Mouse (Mus musculus): ENCODE data around the gene Gm6993. TPM values are rescaled to one million over a fixed set of nuclear protein-coding genes. Genes with fewer than 3 reads are reported as not detected.

Gm6993 gene
- polyA plus RNA-seq, 1 experiment from 2014 or later = not detected

DNA sequence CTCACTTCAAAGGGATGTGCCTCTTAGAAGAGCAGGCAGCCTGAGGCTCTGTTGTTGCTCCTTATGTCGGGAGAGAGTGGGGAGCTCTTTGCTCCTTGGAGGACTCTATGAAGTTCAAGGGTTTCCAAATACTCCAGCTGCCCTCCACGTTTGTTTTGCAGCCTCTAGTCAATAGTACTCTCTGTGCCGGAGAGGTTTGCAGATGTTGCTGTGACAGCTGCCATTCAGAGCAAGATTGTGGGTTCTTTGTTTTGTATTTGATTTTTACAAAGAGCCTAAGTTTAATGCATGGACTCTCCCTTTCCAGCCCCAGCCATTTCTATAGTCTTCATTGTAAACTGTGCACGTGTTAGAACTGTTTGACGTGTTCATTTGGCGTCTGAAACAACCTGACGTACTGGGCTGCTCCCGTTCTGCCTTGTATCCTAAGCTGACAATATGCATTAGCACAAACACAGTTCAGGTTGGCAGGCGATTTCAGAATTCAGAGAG lies 40.6 kb downstream of the Gm6993 start:
- peak; percentile 53; the same call in 1 of the 2 replicates for ATAC-seq (replicated peaks; ENCODE audit: low FRiP score)
- no peaks in the 10 kb centered on the region for H3K27me3 ChIP-seq (ENCODE audit: control insufficient read depth, insufficient read depth, low read length)
- no peaks in the 10 kb centered on the region for H3K4me1 ChIP-seq (replicated peaks; ENCODE audit: control insufficient read depth, insufficient read depth, low read length)
- H3K9me3 ChIP-seq (ENCODE audit: control insufficient read depth, low read length) = no peaks in the 10 kb centered on the region
- WGBS = 45% methylated on average over 9 of the region's 9 CpGs
- H3K4me3 ChIP-seq (ENCODE audit: low read depth, low read length) = no peak overlapping the region
- no peak for DNase-seq (ENCODE audit: low spot score)
- H3K36me3 ChIP-seq (ENCODE audit: control insufficient read depth, insufficient read depth, low read length) = no peaks in the 10 kb centered on the region
- no peak overlapping the region for H3K4me2 ChIP-seq (ENCODE audit: low read depth, low read length, severe bottlenecking)
- no peak overlapping the region for H3K27ac ChIP-seq (ENCODE audit: low read depth, low read length)
- H3K9ac ChIP-seq (ENCODE audit: low read length) = no peak overlapping the region

DNA sequence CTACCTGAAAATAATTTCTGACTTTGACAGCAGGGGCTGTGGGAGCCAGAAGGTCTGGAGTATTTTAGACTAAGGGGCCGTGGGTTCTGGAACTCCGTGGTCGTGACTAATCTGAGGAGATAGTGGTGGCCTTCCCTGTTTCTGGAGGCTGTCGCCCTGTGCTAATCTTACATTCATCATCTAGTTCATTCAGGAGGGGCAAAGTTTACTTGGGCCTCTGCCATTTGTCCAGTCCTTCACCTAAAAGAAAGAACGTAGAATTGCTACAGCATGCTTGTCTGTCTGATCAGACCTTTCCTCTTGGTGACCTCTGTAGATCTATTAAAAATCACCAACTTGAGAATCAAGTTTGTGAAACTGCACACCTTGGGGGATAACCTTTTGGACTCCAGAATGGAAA lies 41.7 kb downstream of the Gm6993 start:
- WGBS = 91% methylated on average over 5 of the region's 5 CpGs
- H3K4me3 ChIP-seq (ENCODE audit: low read depth, low read length) = no peak overlapping the region
- no peak for DNase-seq (ENCODE audit: low spot score)

DNA sequence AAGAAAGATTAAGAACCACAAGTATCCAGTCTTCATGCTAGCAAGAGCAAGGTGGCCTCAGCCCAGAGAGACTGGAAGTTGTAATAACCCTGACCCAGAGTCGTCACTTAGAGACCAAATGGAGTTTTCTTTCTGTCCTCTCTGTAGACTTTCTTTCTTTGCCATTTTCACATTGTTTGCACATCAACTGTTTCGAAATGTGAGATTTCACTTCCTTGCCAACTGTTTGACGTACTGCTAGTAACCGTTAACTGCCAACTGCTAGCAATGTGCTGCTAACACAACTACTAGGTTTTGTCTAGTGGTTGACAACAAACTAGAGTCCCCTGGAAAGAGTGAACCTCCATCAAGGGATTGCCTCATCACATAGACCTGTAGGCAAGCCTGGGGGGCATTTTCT lies 42.6 kb downstream of the Gm6993 start:
- H3K27ac ChIP-seq (ENCODE audit: low read depth, low read length) = no peak overlapping the region
- H3K36me3 ChIP-seq (ENCODE audit: control insufficient read depth, insufficient read depth, low read length) = no peaks in the 10 kb centered on the region
- H3K9ac ChIP-seq (ENCODE audit: low read length) = no peak overlapping the region
- H3K9me3 ChIP-seq (ENCODE audit: control insufficient read depth, low read length) = no peaks in the 10 kb centered on the region
- WGBS = 90% methylated on average over 4 of the region's 4 CpGs
- ATAC-seq (replicated peaks; ENCODE audit: low FRiP score) (no peak), DNase-seq (ENCODE audit: low spot score) (no peak)
- no peak overlapping the region for H3K4me2 ChIP-seq (ENCODE audit: low read depth, low read length, severe bottlenecking)
- H3K4me1 ChIP-seq (replicated peaks; ENCODE audit: control insufficient read depth, insufficient read depth, low read length) = no peaks in the 10 kb centered on the region
- H3K4me3 ChIP-seq (ENCODE audit: low read depth, low read length) = no peak overlapping the region
- no peaks in the 10 kb centered on the region for H3K27me3 ChIP-seq (ENCODE audit: control insufficient read depth, insufficient read depth, low read length)

More for the DNA sequence above, 41.7 kb downstream of the Gm6993 start:
- no peak overlapping the region for H3K4me2 ChIP-seq (ENCODE audit: low read depth, low read length, severe bottlenecking)
- no peak for ATAC-seq (replicated peaks; ENCODE audit: low FRiP score)
- no peak overlapping the region for H3K27ac ChIP-seq (ENCODE audit: low read depth, low read length)
- H3K36me3 ChIP-seq (ENCODE audit: control insufficient read depth, insufficient read depth, low read length) = no peaks in the 10 kb centered on the region
- no peaks in the 10 kb centered on the region for H3K4me1 ChIP-seq (replicated peaks; ENCODE audit: control insufficient read depth, insufficient read depth, low read length)
- H3K9ac ChIP-seq (ENCODE audit: low read length) = no peak overlapping the region
- no peaks in the 10 kb centered on the region for H3K27me3 ChIP-seq (ENCODE audit: control insufficient read depth, insufficient read depth, low read length)
- no peaks in the 10 kb centered on the region for H3K9me3 ChIP-seq (ENCODE audit: control insufficient read depth, low read length)

DNA sequence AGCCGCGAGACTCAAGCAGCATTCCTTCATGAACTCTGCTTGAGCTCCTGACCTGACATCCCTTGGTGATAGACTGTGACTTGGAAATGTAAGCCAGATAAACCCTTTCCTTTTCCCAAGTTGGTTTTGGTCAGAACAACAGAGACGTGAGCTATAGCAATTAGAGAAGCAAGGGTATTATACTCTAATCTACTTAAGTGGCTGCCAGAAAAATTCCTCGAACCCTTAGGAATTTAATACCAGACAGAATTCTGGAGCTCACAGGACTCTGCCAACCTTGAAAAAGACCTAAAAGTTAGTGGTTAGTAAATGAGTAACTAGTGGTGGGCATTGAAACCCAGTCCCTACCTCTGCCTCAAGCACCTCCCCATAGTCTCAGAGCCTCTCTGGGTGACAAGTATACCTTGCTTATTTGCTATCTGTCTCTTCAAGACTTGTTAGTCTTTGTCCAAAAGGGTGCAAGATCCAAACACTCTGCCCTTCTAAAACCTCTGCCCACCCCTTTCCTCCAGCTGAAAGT lies 43.1 kb downstream of the Gm6993 start:
- Histone ChIP-seq H3K9me3 (ENCODE audit: control insufficient read depth, low read length) (no peaks in the 10 kb centered on the region), H3K27ac (ENCODE audit: low read depth, low read length) (no peak overlapping the region), H3K27me3 (ENCODE audit: control insufficient read depth, insufficient read depth, low read length) (no peaks in the 10 kb centered on the region), H3K9ac (ENCODE audit: low read length) (no peak overlapping the region), H3K4me1 (replicated peaks; ENCODE audit: control insufficient read depth, insufficient read depth, low read length) (no peaks in the 10 kb centered on the region), H3K4me3 (ENCODE audit: low read depth, low read length) (no peak overlapping the region), H3K36me3 (ENCODE audit: control insufficient read depth, insufficient read depth, low read length) (no peaks in the 10 kb centered on the region), H3K4me2 (ENCODE audit: low read depth, low read length, severe bottlenecking) (no peak overlapping the region)
- ATAC-seq (replicated peaks; ENCODE audit: low FRiP score) (no peak), DNase-seq (ENCODE audit: low spot score) (no peak)
- WGBS = 70% methylated on average over 4 of the region's 4 CpGs

DNA sequence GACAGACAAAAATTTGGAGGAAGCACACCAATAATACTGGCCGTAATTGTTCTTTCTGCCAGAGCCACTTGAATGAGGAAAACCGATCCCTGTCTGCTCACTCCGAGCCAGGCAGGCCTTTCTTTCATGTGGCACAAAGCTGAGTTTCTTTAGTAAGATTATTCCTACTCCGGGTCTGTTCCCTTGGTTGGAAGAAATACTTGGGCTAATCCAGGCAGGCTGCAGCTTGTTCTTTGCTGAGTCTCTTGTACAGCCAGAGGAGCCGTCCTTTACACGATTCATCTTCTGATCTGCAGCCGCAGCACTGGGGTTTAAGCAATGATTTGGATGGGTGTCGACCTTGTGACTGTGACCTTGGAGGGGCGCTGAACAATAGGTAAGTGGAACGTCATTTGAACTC lies 48.5 kb downstream of the Gm6993 start:
- no peaks in the 10 kb centered on the region for H3K36me3 ChIP-seq (ENCODE audit: control insufficient read depth, insufficient read depth, low read length)

More for the DNA sequence above, 48.5 kb downstream of the Gm6993 start:
- H3K4me2 ChIP-seq (ENCODE audit: low read depth, low read length, severe bottlenecking) = no peak overlapping the region
- H3K4me1 ChIP-seq (replicated peaks; ENCODE audit: control insufficient read depth, insufficient read depth, low read length) = no peaks in the 10 kb centered on the region
- no peak overlapping the region for H3K9ac ChIP-seq (ENCODE audit: low read length)
- H3K27me3 ChIP-seq (ENCODE audit: control insufficient read depth, insufficient read depth, low read length) = no peaks in the 10 kb centered on the region
- H3K27ac ChIP-seq (ENCODE audit: low read depth, low read length) = no peak overlapping the region
- DNase-seq (ENCODE audit: low spot score) (no peak), ATAC-seq (replicated peaks; ENCODE audit: low FRiP score) (no peak)
- no peaks in the 10 kb centered on the region for H3K9me3 ChIP-seq (ENCODE audit: control insufficient read depth, low read length)
- no peak overlapping the region for H3K4me3 ChIP-seq (ENCODE audit: low read depth, low read length)
- WGBS = 85% methylated on average over 10 of the region's 10 CpGs

Other genes starting within 250 kb of the Gm6993 start
- gene Fam110c, start 166.9 kb upstream of the Gm6993 start, polyA plus RNA-seq (2014; fragmentation: Nextera tagmentation; extraction: Ambion mirVana) = 0.13 and 0.23 TPM in 2 replicates
- gene Lamb1, start 24.5 kb downstream of the Gm6993 start, polyA plus RNA-seq (2014; fragmentation: Nextera tagmentation; extraction: Ambion mirVana) = 22.4 and 24.4 TPM in 2 replicates
- 133 and 142 TPM in 2 replicates for gene Dld, start 110.7 kb downstream of the Gm6993 start, polyA plus RNA-seq (2014; fragmentation: Nextera tagmentation; extraction: Ambion mirVana)
- not detected in 2 replicates for gene Slc26a3, start 150.1 kb downstream of the Gm6993 start, polyA plus RNA-seq (2014; fragmentation: Nextera tagmentation; extraction: Ambion mirVana)

All from forebrain, embryonic 11.5 days (tissue).